Mouse (Mus musculus) 3134 (cell line): Measurements from ENCODE around the gene Snx3.

Source experiments
- DNase-seq: peaks from one replicate; pipeline ENCODE4 v3.0.0-alpha.2; 2011; ENCODE audit warnings: low spot score; ENCODE audit not compliant: insufficient read length; ENCODE audit errors: extremely low read depth

Gene Snx3

GRCm38 (mm10) chr10:42504096-42504710 lies 2.4 kb downstream of the Snx3 start:
- DNase-seq: no peak

GRCm38 (mm10) chr10:42510141-42510540 lies 8.3 kb downstream of the Snx3 start:
- DNase-seq: no peak

- DNase-seq: no peak
Observed at GRCm38 (mm10) chr10:42511184-42512135, 9.6 kb downstream of the Snx3 start.

- DNase-seq: no peak
Observed at GRCm38 (mm10) chr10:42514125-42514524, 12.3 kb downstream of the Snx3 start.

- DNase-seq: no peak
Observed at GRCm38 (mm10) chr10:42518363-42518762, 16.5 kb downstream of the Snx3 start.

- no peak for DNase-seq
Observed at GRCm38 (mm10) chr10:42521315-42521981, 19.6 kb downstream of the Snx3 start.

- no peak for DNase-seq
Observed at GRCm38 (mm10) chr10:42522912-42523311, 21.1 kb downstream of the Snx3 start.

GRCm38 (mm10) chr10:42523556-42524162 lies 21.8 kb downstream of the Snx3 start:
- DNase-seq: no peak

GRCm38 (mm10) chr10:42525682-42526081 lies 23.9 kb downstream of the Snx3 start:
- DNase-seq: no peak

GRCm38 (mm10) chr10:42533836-42534453 lies 32.1 kb downstream of the Snx3 start:
- no peak for DNase-seq

GRCm38 (mm10) chr10:42537571-42538316 lies 35.9 kb downstream of the Snx3 start:
- DNase-seq: no peak

- no peak for DNase-seq
Observed at GRCm38 (mm10) chr10:42545707-42546503, 44.1 kb downstream of the Snx3 start.

- no peak for DNase-seq
Observed at GRCm38 (mm10) chr10:42546507-42546906, 44.7 kb downstream of the Snx3 start.

GRCm38 (mm10) chr10:42559581-42560200 lies 57.9 kb downstream of the Snx3 start:
- DNase-seq: no peak

GRCm38 (mm10) chr10:42562272-42562671 lies 60.4 kb downstream of the Snx3 start:
- DNase-seq: no peak

GRCm38 (mm10) chr10:42572567-42572966 lies 70.7 kb downstream of the Snx3 start:
- DNase-seq: no peak

GRCm38 (mm10) chr10:42572971-42573370 lies 71.1 kb downstream of the Snx3 start:
- no peak for DNase-seq

GRCm38 (mm10) chr10:42574639-42575038 lies 72.8 kb downstream of the Snx3 start:
- DNase-seq: no peak
